Mouse (Mus musculus) thymus, adult 2 months (tissue): ENCODE measurements around the gene Lurap1.

ENCODE experiments used
- CTCF ChIP-seq: fragments of 200-500 bp; IDR thresholded peaks from 2 replicates; pipeline ENCODE4 v1.5.1; 2012; ENCODE audit warnings: mild to moderate bottlenecking, control low read depth, low read length, moderate library complexity, borderline replicate concordance; ENCODE audit not compliant: control insufficient read depth, poor library complexity, insufficient read depth; ENCODE audit errors: extremely low read depth
- POLR2A ChIP-seq: fragments of 200-500 bp; IDR thresholded peaks from 2 replicates; pipeline ENCODE4 v1.6.1; 2012; ENCODE audit warnings: mild to moderate bottlenecking, low read length, control low read depth, moderate library complexity; ENCODE audit not compliant: control insufficient read depth, poor library complexity, insufficient read depth; ENCODE audit errors: extremely low read depth

DNA sequence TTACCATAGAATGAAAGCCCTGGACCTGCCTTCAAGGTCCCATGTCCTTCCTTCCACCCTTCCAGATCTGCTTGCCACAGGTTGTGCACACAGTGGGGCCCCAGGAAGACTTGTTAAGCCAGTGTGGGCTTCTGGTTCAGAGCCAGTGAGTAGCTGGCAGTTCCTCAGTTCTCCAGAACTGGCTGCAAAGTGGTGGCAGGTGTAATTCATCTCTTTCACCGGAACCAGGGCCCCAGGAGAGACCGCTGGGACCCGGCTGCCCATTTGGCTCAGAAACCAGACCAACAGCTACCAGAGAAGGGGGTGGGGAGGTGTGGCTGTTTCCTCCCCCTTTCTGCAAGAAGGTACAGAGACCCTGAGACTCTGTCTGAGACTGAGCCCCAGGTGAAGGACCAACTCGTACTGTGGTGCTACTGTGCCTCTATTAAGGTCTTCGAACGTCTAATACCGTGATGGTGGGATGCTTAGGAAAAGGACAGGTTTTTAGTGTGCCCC lies 7.8 kb downstream of the Lurap1 start:
- TF ChIP-seq CTCF = no peak
- no peak for TF ChIP-seq POLR2A
